Mouse (Mus musculus) heart, embryonic 16.5 days (tissue): ENCODE results near the gene Cntnap1. TPM values are rescaled to one million over a fixed set of nuclear protein-coding genes. Genes with fewer than 3 reads are reported as not detected.
A peak's percentile ranks its signal among the peaks of the same experiment; 100 is the strongest.

ENCODE experiments used
- ATAC-seq: fragments of 200-750 bp; cut with Nextera tagmentation; replicated peaks from 2 replicates; pipeline ENCODE4 v1.8.0; 2017; ENCODE audit warnings: moderate number of reproducible peaks; ENCODE audit not compliant: insufficient read depth, low FRiP score; ENCODE audit errors: extremely low read depth
- H3K27ac ChIP-seq: fragments of 300-500 bp; sonication (generic); 2 replicates; pipeline ENCODE4 v1.5.1; 2014; ENCODE audit warnings: mild to moderate bottlenecking, low read length, control low read depth, moderate library complexity
- H3K27me3 ChIP-seq: fragments of 300-500 bp; sonication (generic); 2 replicates; pipeline ENCODE4 v1.6.1; 2014; ENCODE audit warnings: low read length, mixed read lengths; ENCODE audit not compliant: control insufficient read depth, insufficient read depth
- H3K36me3 ChIP-seq: fragments of 300-500 bp; sonication (generic); 2 replicates; pipeline ENCODE4 v1.6.1; 2014; ENCODE audit not compliant: control insufficient read depth, insufficient read depth
- H3K4me1 ChIP-seq: fragments of 300-500 bp; sonication (generic); 2 replicates; pipeline ENCODE4 v1.6.1; 2014; ENCODE audit warnings: low read length, mixed read lengths; ENCODE audit not compliant: control insufficient read depth, insufficient read depth
- H3K4me2 ChIP-seq: fragments of 300-500 bp; sonication (generic); 2 replicates; pipeline ENCODE4 v1.6.1; 2014; ENCODE audit warnings: low read depth, mild to moderate bottlenecking, control low read depth, low read length
- H3K4me3 ChIP-seq: fragments of 300-500 bp; sonication (generic); 2 replicates; pipeline ENCODE4 v1.5.1; 2014; ENCODE audit warnings: mild to moderate bottlenecking, control low read depth, low read length
- H3K9ac ChIP-seq: fragments of 300-500 bp; sonication (generic); 2 replicates; pipeline ENCODE4 v1.6.1; 2014; ENCODE audit warnings: low read length, control low read depth
- H3K9me3 ChIP-seq: fragments of 300-500 bp; sonication (generic); replicated peaks from 2 replicates; pipeline ENCODE4 v1.6.1; 2016; ENCODE audit warnings: low read length; ENCODE audit not compliant: control insufficient read depth
- WGBS: fragments of 180-500 bp; shearing (Covaris S2); extraction: QIAGEN DNeasy Blood & Tissue Kit; methylation state at CpG from one replicate; pipeline ENCODE4 v1.1.7; 2014; 5-methylcytosine and 5-hydroxymethylcytosine counted together
- polyA plus RNA-seq: library from polyadenylated mRNA; unstranded; fragments of >200 nt; fragmentation: Nextera tagmentation; extraction: Ambion mirVana; gene quantifications from 2 replicates; pipeline ENCODE4 v1.2.1, GENCODE M21; 2015

The Cntnap1 gene
- polyA plus RNA-seq, 1 experiment from 2014 or later: 1.0 TPM

DNA sequence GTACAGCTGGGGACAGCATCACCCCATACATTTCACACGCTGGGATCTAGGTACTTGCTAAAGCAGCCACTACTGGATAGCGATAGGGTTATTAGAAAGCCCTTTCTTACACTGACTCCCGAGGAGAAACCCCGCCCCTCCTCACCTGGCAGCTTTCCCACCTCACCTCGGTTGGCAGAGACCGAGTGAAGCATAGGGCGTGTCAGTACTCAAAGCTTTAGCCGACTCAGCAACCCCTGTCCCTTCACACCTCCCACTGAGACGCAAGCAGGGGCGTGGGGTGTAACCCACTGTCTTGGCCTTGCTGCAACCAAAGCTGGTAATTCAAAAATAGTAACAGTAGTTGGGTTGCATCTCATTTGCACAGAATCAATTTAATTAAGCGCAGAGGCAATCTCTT, 2.8 kb downstream of the Cntnap1 start:
- Histone ChIP-seq H3K36me3 (peaks cover 3% of the 10 kb centered on the region; the same call in 1 of the 2 replicates), H3K4me2 (peak overlapping the region; percentile 83), H3K4me3 (peak overlapping the region; percentile 45), H3K9ac (peak overlapping the region; percentile 72), H3K4me1 (peaks cover 59% of the 10 kb centered on the region), H3K27me3 (peaks cover 13% of the 10 kb centered on the region), H3K27ac (peak overlapping the region; percentile 83), H3K9me3 (no peaks in the 10 kb centered on the region)
- no peak for ATAC-seq
- 10% methylated on average over 11 of the region's 11 CpGs for WGBS

GRCm38 (mm10) chr11:101173631-101174388, 3.5 kb downstream of the Cntnap1 start:
- peaks cover 52% of the 10 kb centered on the region for H3K4me1 ChIP-seq
- H3K9me3 ChIP-seq: no peaks in the 10 kb centered on the region
- peaks cover 12% of the 10 kb centered on the region for H3K27me3 ChIP-seq
- H3K4me3 ChIP-seq: peak overlapping the region; percentile 45
- H3K36me3 ChIP-seq: no peaks in the 10 kb centered on the region
- H3K9ac ChIP-seq: peak overlapping the region; percentile 72
- WGBS: 2% methylated on average over 61 of the region's 61 CpGs
- peak; percentile 30 for ATAC-seq
- H3K27ac ChIP-seq: peak overlapping the region; percentile 83
- peak overlapping the region; percentile 83 for H3K4me2 ChIP-seq

DNA sequence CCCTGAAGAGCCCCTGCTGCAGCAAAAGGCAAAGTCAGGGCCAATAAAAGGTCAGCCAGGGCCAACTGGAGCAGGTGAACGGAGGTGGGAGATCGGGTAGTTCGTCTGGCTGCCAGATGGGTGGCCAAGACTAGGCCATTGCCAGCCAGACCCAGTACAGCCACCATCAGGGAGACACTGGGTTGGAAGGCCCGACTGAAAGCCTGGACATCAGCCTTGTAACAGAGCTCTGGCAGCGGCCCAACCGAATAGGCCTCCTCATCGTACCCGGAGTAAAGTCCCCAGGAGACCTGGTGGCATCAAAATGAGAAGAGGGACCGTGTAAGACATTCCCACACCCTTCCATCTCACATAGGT, 4.0 kb downstream of the Cntnap1 start:
- Histone ChIP-seq H3K36me3 (no peaks in the 10 kb centered on the region), H3K4me2 (peak overlapping the region; percentile 83), H3K27ac (peak overlapping the region; percentile 83), H3K4me3 (peak overlapping the region; percentile 45), H3K9me3 (no peaks in the 10 kb centered on the region), H3K9ac (peak overlapping the region; percentile 72), H3K27me3 (peaks cover 12% of the 10 kb centered on the region), H3K4me1 (peaks cover 46% of the 10 kb centered on the region)
- ATAC-seq: no peak
- 34% methylated on average over 9 of the region's 9 CpGs for WGBS

DNA sequence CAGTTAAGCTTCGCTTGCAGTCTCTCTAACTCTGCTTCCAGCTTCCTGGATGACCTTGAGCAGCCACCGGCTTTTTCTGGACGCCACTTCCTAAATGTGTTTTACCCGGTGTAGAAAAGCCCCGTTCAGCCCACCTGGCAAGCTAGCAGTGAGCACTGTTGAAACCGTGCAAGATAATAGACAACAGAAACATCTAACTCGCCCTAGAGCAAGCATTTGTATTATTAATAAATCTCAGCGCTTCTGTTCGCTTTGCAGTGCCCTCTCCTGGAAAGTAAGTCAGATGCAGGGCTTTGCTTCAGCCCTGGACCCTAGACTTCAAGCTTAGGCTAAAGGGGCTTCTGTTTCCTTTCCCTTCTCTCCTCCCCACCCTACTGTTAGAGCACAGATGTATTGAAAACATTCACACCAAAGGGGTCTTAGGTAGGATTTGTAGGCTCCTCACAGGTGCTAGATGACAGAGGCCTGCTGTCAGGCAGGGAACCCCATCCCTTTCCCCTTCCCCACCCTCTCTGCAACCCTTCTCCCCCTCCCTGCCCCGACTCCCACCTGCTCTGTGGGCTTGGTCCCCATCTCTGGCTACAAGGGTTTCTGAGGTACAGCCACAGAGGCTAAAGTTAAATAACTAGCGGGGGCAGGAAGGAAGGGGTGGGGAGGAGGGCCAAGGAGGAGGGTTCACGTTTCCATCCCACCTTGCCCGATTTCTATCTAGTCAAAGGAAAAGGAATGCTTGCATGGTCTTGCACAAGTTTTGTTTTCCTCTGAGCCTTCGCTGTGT, 4.7 kb downstream of the Cntnap1 start, which contains the start of gene Ccr10:
Ccr10 (minus strand) TSS at position 593 of the 778 bp plus-strand sequence.
- ATAC-seq: no peak
- peaks cover 42% of the 10 kb centered on the region for H3K4me1 ChIP-seq
- no peaks in the 10 kb centered on the region for H3K9me3 ChIP-seq
- 24% methylated on average over 14 of the region's 14 CpGs for WGBS
- peaks cover 12% of the 10 kb centered on the region for H3K27me3 ChIP-seq
- peak within 1 kb of the TSS; percentile 45 for H3K4me3 ChIP-seq
- H3K4me2 ChIP-seq: peak within 1 kb of the TSS; percentile 83
- H3K27ac ChIP-seq: no peak within 1 kb of the TSS
- peak within 1 kb of the TSS; percentile 72 for H3K9ac ChIP-seq
- H3K36me3 ChIP-seq: no peaks in the 10 kb centered on the region

DNA sequence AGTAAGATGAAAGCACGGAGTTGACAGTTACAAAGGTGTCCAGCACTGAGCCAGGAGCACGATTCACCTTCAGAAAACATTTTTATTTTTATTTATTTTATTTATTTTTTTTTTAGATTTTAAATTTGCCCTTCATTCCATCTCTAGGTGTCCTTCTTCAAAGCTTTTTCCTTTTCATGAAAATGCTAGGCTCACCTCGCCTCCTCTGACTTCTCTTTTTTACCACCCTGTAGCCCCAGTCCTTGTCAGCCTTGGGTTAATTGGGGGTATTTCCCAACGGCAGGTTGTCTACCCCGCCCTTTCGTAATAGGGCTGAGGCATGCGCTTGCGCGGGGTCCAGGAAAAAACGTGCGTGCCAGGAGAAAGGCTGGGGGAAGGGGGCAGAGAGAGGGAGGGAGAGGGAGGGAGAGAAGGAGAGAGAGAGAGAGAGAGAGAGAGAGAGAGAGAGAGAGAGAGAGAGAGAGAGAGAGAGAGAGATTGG, 5.4 kb downstream of the Cntnap1 start:
- peak overlapping the region; percentile 83 for H3K4me2 ChIP-seq
- H3K4me1 ChIP-seq: peaks cover 42% of the 10 kb centered on the region
- 15% methylated on average over 11 of the region's 11 CpGs for WGBS
- peaks cover 12% of the 10 kb centered on the region for H3K27me3 ChIP-seq
- H3K9ac ChIP-seq: no peak overlapping the region; the same call in 1 of the 2 replicates
- ATAC-seq: no peak
- H3K4me3 ChIP-seq: peak overlapping the region; percentile 41
- no peak overlapping the region for H3K27ac ChIP-seq
- no peaks in the 10 kb centered on the region for H3K9me3 ChIP-seq
- H3K36me3 ChIP-seq: no peaks in the 10 kb centered on the region

- Histone ChIP-seq H3K9me3 (no peaks in the 10 kb centered on the region), H3K4me3 (peak overlapping the region; percentile 41), H3K36me3 (no peaks in the 10 kb centered on the region), H3K4me2 (peak overlapping the region; percentile 83), H3K27ac (no peak overlapping the region), H3K4me1 (peaks cover 42% of the 10 kb centered on the region), H3K9ac (peak overlapping the region; percentile 36), H3K27me3 (peaks cover 12% of the 10 kb centered on the region)
- ATAC-seq: no peak
- 1% methylated on average over 25 of the region's 25 CpGs for WGBS
These were observed 5.9 kb downstream of the Cntnap1 start for GRCm38 (mm10) chr11:101176117-101176691.

GRCm38 (mm10) chr11:101176933-101177773, 6.8 kb downstream of the Cntnap1 start:
- Histone ChIP-seq H3K4me2 (peak overlapping the region; percentile 83; the same call in 1 of the 2 replicates), H3K4me3 (peak overlapping the region; percentile 41; the same call in 1 of the 2 replicates), H3K36me3 (no peaks in the 10 kb centered on the region), H3K27ac (no peak overlapping the region), H3K9me3 (no peaks in the 10 kb centered on the region), H3K27me3 (peaks cover 12% of the 10 kb centered on the region), H3K4me1 (peaks cover 38% of the 10 kb centered on the region), H3K9ac (no peak overlapping the region)
- WGBS: 37% methylated on average over 22 of the region's 22 CpGs
- ATAC-seq: no peak
